In the genomic region with DNA sequence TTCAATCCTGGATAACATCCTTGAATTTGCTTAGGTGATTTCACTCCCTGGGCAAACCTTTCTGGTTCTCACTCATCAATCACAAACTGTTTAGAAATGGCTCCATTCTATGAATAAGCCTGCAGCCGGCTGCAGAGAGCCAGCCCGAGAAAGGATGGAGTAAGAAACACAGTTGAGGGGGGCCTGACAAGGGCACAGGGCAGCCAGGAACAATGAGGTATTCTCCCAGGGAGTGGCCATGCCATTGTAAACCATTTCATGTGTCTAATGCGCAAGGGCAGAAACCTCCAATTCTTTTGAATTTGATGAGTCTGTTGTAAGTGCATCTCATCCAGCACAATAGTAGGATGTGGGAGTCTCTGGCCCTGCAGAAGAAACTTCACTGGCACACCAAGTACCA, we compare ENCODE assay signal across 20 mouse cellular contexts.
DNase-seq lines count a peak whose midpoint lies in the region; ATAC-seq and TF ChIP-seq lines count a peak whose summit lies in the region.
"Had no signal": no experiment of that assay in that cellular context is flagged by ENCODE, and none has a peak within 500 bp of the region (broad histone marks: within the 10 kb centered on the region; RNA-seq: fewer than 3 reads in every experiment).

No protein-coding gene starts in this region.

- H3K27ac ChIP-seq in midbrain, embryonic 11.5 days (ENCODE audit: low read depth, low read length): no peak overlapping the region
- H3K27ac ChIP-seq in midbrain, postnatal 0 days (ENCODE audit: low read depth, low read length): no peak overlapping the region
- peak overlapping the region; percentile 73 for H3K27ac ChIP-seq in hindbrain, embryonic 15.5 days (replicated peaks)
- H3K27ac ChIP-seq in liver, embryonic 12.5 days: no peak overlapping the region
- no peak overlapping the region for H3K27ac ChIP-seq in intestine, embryonic 15.5 days
- H3K27ac ChIP-seq: embryonic facial prominence, embryonic 15.5 days; limb, embryonic 10.5 days; macrophage; stomach, embryonic 15.5 days had no signal

- H3K36me3 ChIP-seq in midbrain, embryonic 11.5 days (ENCODE audit: control insufficient read depth, insufficient read depth, low read length): no peaks in the 10 kb centered on the region
- H3K36me3 ChIP-seq in midbrain, postnatal 0 days (ENCODE audit: insufficient read depth, low read length): no peaks in the 10 kb centered on the region
- no peaks in the 10 kb centered on the region for H3K36me3 ChIP-seq in hindbrain, embryonic 15.5 days
- no peaks in the 10 kb centered on the region for H3K36me3 ChIP-seq in liver, embryonic 12.5 days
- H3K36me3 ChIP-seq in intestine, embryonic 15.5 days: no peaks in the 10 kb centered on the region
- H3K36me3 ChIP-seq: embryonic facial prominence, embryonic 15.5 days; limb, embryonic 10.5 days; stomach, embryonic 15.5 days had no signal

- H3K9me3 ChIP-seq in midbrain, embryonic 11.5 days (ENCODE audit: control insufficient read depth, low read length): no peaks in the 10 kb centered on the region
- H3K9me3 ChIP-seq in midbrain, postnatal 0 days (ENCODE audit: low read length): no peaks in the 10 kb centered on the region
- no peaks in the 10 kb centered on the region for H3K9me3 ChIP-seq in hindbrain, embryonic 15.5 days
- no peaks in the 10 kb centered on the region for H3K9me3 ChIP-seq in liver, embryonic 12.5 days (replicated peaks)
- no peaks in the 10 kb centered on the region for H3K9me3 ChIP-seq in intestine, embryonic 15.5 days
- H3K9me3 ChIP-seq: embryonic facial prominence, embryonic 15.5 days; limb, embryonic 10.5 days; stomach, embryonic 15.5 days had no signal

- no peaks in the 10 kb centered on the region for H3K27me3 ChIP-seq in midbrain, embryonic 11.5 days (ENCODE audit: control insufficient read depth, insufficient read depth, low read length)
- H3K27me3 ChIP-seq in midbrain, postnatal 0 days (ENCODE audit: insufficient read depth, low read length): no peaks in the 10 kb centered on the region
- H3K27me3 ChIP-seq in hindbrain, embryonic 15.5 days: no peaks in the 10 kb centered on the region
- H3K27me3 ChIP-seq in liver, embryonic 12.5 days (replicated peaks): no peaks in the 10 kb centered on the region
- H3K27me3 ChIP-seq in intestine, embryonic 15.5 days (replicated peaks): no peaks in the 10 kb centered on the region
- H3K27me3 ChIP-seq: embryonic facial prominence, embryonic 15.5 days; stomach, embryonic 15.5 days had no signal

- peak; percentile 54 for ATAC-seq in midbrain, embryonic 11.5 days (ENCODE audit: low FRiP score)
- ATAC-seq in midbrain, postnatal 0 days (ENCODE audit: low FRiP score): no peak
- ATAC-seq in hindbrain, embryonic 15.5 days (ENCODE audit: low FRiP score, low read depth): no peak
- ATAC-seq in liver, embryonic 12.5 days: no peak
- no peak for ATAC-seq in intestine, embryonic 15.5 days
- ATAC-seq: inflammation-experienced regulatory T-cells, adult 6 months had no signal

- DNase-seq in midbrain, embryonic 11.5 days (ENCODE audit: low spot score, missing footprints): peak; percentile 87
- DNase-seq in midbrain, postnatal 0 days (ENCODE audit: low spot score): no peak
- peak; percentile 24 for DNase-seq in embryo, embryonic 11 days
- DNase-seq in retina, embryonic 14.5 days (ENCODE audit: low spot score): peak; percentile 7
- no peak for DNase-seq in ovary, postnatal 14 days (ENCODE audit: low spot score)
- DNase-seq: adrenal gland, postnatal 25 days; cerebellum, adult 9-10 months; gastrocnemius, postnatal 10 days; kidney, adult 8-10 months; kidney, postnatal 14 days; liver; thymus, postnatal 4 days had no signal

- no peak overlapping the region for H3K4me2 ChIP-seq in midbrain, embryonic 11.5 days
- H3K4me2 ChIP-seq in midbrain, postnatal 0 days (ENCODE audit: low read depth, low read length, poor library complexity, severe bottlenecking): no peak overlapping the region
- no peak overlapping the region for H3K4me2 ChIP-seq in hindbrain, embryonic 15.5 days
- H3K4me2 ChIP-seq in liver, embryonic 12.5 days: no peak overlapping the region
- no peak overlapping the region for H3K4me2 ChIP-seq in intestine, embryonic 15.5 days (replicated peaks)
- H3K4me2 ChIP-seq: embryonic facial prominence, embryonic 15.5 days; stomach, embryonic 15.5 days had no signal

- H3K4me3 ChIP-seq in midbrain, embryonic 11.5 days (ENCODE audit: low read depth, low read length): no peak overlapping the region
- H3K4me3 ChIP-seq in midbrain, postnatal 0 days (ENCODE audit: low read depth, low read length): no peak overlapping the region
- H3K4me3 ChIP-seq in hindbrain, embryonic 15.5 days: no peak overlapping the region
- H3K4me3 ChIP-seq in liver, embryonic 12.5 days: no peak overlapping the region
- H3K4me3 ChIP-seq in intestine, embryonic 15.5 days (replicated peaks): no peak overlapping the region
- H3K4me3 ChIP-seq: embryonic facial prominence, embryonic 15.5 days; limb, embryonic 10.5 days; stomach, embryonic 15.5 days had no signal

- peaks cover 18% of the 10 kb centered on the region for H3K4me1 ChIP-seq in midbrain, embryonic 11.5 days (ENCODE audit: control insufficient read depth, insufficient read depth, low read length)
- no peaks in the 10 kb centered on the region for H3K4me1 ChIP-seq in midbrain, postnatal 0 days (ENCODE audit: insufficient read depth, low read length)
- H3K4me1 ChIP-seq in hindbrain, embryonic 15.5 days (replicated peaks): peaks cover 22% of the 10 kb centered on the region
- no peaks in the 10 kb centered on the region for H3K4me1 ChIP-seq in liver, embryonic 12.5 days
- H3K4me1 ChIP-seq in intestine, embryonic 15.5 days (replicated peaks): no peaks in the 10 kb centered on the region
- H3K4me1 ChIP-seq: embryonic facial prominence, embryonic 15.5 days; limb, embryonic 10.5 days; stomach, embryonic 15.5 days had no signal

- no peak overlapping the region for H3K9ac ChIP-seq in midbrain, embryonic 11.5 days (ENCODE audit: low read length)
- H3K9ac ChIP-seq in midbrain, postnatal 0 days (replicated peaks; ENCODE audit: low read length, poor library complexity, severe bottlenecking): no peak overlapping the region
- H3K9ac ChIP-seq in hindbrain, embryonic 15.5 days: no peak overlapping the region
- no peak overlapping the region for H3K9ac ChIP-seq in liver, embryonic 12.5 days
- no peak overlapping the region for H3K9ac ChIP-seq in intestine, embryonic 15.5 days
- H3K9ac ChIP-seq: embryonic facial prominence, embryonic 15.5 days; stomach, embryonic 15.5 days had no signal

- TF ChIP-seq CTCF in midbrain, postnatal 0 days (IDR thresholded peaks at IDR 0.05): no peak

- 32% methylated on average over 3 of the region's 3 CpGs for WGBS in midbrain, embryonic 11.5 days
- 47% methylated on average over 3 of the region's 3 CpGs for whole genome bisulfite sequencing in midbrain, postnatal 0 days
- 28% methylated on average over 3 of the region's 3 CpGs for whole genome bisulfite sequencing in hindbrain, embryonic 15.5 days
- 68% methylated on average over 3 of the region's 3 CpGs for WGBS in liver, embryonic 12.5 days (ENCODE audit: insufficient replicate concordance)
- WGBS in intestine, embryonic 15.5 days: 53% methylated on average over 3 of the region's 3 CpGs

Comparison
In these comparisons a context has a peak if more than half of its experiments do, and no peak if none do; other contexts are left out.
1. DNase-seq: peak in midbrain, embryonic 11.5 days (single experiment), embryo, embryonic 11 days (single experiment) and retina, embryonic 14.5 days (single experiment); none in midbrain, postnatal 0 days (single experiment) and ovary, postnatal 14 days (single experiment).